Mouse (Mus musculus) small intestine, adult 2 months (tissue): Measurements from ENCODE around the gene Arl2.

Experiments
- CTCF ChIP-seq: fragments of 200-500 bp; IDR thresholded peaks from 2 replicates; pipeline ENCODE4 v1.5.1; 2012; ENCODE audit warnings: low read depth, mild to moderate bottlenecking, control low read depth, inconsistent platforms, low read length, moderate library complexity, mixed read lengths; ENCODE audit not compliant: insufficient replicate concordance, insufficient read length; ENCODE audit errors: extremely low read depth
- POLR2A ChIP-seq: fragments of 200-500 bp; IDR thresholded peaks from 2 replicates; pipeline ENCODE4 v1.6.1; 2012; ENCODE audit warnings: low read depth, mild to moderate bottlenecking, control low read depth, inconsistent platforms, low read length, moderate library complexity

DNA sequence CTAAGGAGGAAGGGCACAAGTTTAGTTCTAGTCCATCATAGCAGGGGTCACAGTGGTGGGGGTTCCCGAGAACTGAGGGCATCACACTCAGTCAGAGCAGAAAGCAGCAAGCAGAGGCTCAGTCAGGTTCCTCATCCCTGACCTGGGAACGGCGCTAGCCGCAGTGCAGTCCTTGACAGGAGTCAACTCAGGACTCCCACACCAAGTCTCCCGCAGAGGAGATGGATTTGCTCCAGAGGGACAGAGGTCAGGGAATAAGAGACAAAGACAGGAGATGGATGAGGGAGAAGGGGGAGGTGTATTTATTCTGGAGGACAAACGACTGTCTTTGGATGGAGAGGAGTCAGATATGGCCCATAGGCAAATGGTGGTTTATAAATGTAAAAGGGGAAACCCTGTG lies 28.2 kb downstream of the Arl2 start:
- TF ChIP-seq CTCF (no peak), POLR2A (no peak)
